Mouse (Mus musculus): ENCODE measurements around the gene 2810459M11Rik. TPM values are rescaled to one million over a fixed set of nuclear protein-coding genes. Genes with fewer than 3 reads are reported as not detected.

2810459M11Rik gene
- polyA plus RNA-seq, 1 experiment from 2014 or later: 9.2 TPM

DNA sequence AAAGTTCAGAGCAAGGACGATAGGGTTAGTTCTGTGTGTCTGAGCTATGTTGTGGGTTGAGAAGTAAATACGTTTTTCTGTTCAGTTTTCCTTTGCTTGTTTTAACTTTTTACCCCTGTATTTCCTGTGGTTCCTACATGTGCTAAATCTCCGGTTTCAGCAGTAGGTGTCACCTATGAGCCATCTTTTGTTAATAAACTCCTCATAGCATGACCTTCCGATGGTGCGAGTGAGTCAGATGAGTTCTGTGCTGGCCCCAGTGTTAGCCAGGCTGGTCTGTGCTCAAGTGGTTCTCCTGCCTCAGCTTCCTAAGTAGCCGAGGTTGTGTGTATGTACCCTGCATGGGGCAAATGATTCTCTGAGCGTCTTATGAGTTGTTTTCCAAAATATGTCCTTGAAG is 48.8 kb downstream of the 2810459M11Rik start:
- Histone ChIP-seq H3K9me3 (ENCODE audit: control insufficient read depth, low read length) (no peaks in the 10 kb centered on the region), H3K27me3 (replicated peaks; ENCODE audit: control insufficient read depth, insufficient read depth, low read length) (no peaks in the 10 kb centered on the region), H3K4me2 (ENCODE audit: low read length) (no peak overlapping the region), H3K4me3 (replicated peaks; ENCODE audit: low read length) (no peak overlapping the region), H3K27ac (ENCODE audit: low read length) (no peak overlapping the region), H3K36me3 (ENCODE audit: control insufficient read depth, insufficient read depth) (peaks cover 34% of the 10 kb centered on the region), H3K4me1 (replicated peaks; ENCODE audit: control insufficient read depth, insufficient read depth, low read length) (no peaks in the 10 kb centered on the region), H3K9ac (replicated peaks; ENCODE audit: low read depth, low read length) (no peak overlapping the region)
- ATAC-seq: no peak
- WGBS: 91% methylated on average over 7 of the region's 7 CpGs

DNA sequence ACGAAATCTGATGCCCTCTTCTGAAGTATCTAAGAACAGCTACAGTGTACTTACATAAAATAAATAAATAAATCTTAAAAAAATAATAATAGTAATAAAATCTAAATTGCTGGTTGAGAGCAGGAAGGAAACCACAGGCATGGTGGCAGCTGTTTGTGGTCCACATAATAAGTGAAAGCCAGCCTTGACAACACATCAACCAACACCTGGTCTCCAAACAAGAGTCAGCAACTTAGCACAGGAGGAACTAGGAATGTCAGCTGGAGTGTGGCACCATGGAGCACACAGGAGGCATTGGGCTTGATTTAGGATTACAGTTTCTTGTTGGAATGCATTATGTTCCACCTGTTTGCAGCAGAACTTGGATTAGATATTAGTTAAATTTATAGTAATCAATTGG is 59.4 kb downstream of the 2810459M11Rik start:
- Histone ChIP-seq H3K9ac (replicated peaks; ENCODE audit: low read depth, low read length) (no peak overlapping the region), H3K4me1 (replicated peaks; ENCODE audit: control insufficient read depth, insufficient read depth, low read length) (no peaks in the 10 kb centered on the region), H3K4me2 (ENCODE audit: low read length) (no peak overlapping the region), H3K27me3 (replicated peaks; ENCODE audit: control insufficient read depth, insufficient read depth, low read length) (no peaks in the 10 kb centered on the region), H3K36me3 (ENCODE audit: control insufficient read depth, insufficient read depth) (0 out of 2 replicates have a peak, but pooled peaks cover 2% of the 10 kb centered on the region), H3K9me3 (ENCODE audit: control insufficient read depth, low read length) (no peaks in the 10 kb centered on the region), H3K4me3 (replicated peaks; ENCODE audit: low read length) (no peak overlapping the region), H3K27ac (ENCODE audit: low read length) (no peak overlapping the region)
- 100% methylated on average over 1 of the region's 1 CpGs for WGBS
- ATAC-seq: no peak

Other genes starting within 250 kb of the 2810459M11Rik start
- 146 and 166 TPM in 2 replicates for gene Itm2c, start 151.6 kb upstream of the 2810459M11Rik start, polyA plus RNA-seq (2015; fragmentation: Nextera tagmentation; extraction: Ambion mirVana)
- 3.6 and 5.6 TPM in 2 replicates for gene 4933407L21Rik, start 117.4 kb upstream of the 2810459M11Rik start, polyA plus RNA-seq (2015; fragmentation: Nextera tagmentation; extraction: Ambion mirVana)
- gene Gpr55, start 84.9 kb upstream of the 2810459M11Rik start, polyA plus RNA-seq (2015; fragmentation: Nextera tagmentation; extraction: Ambion mirVana): 0.16 TPM in 1 of 2 replicates, not detected in the other
- 0.43 and 1.0 TPM in 2 replicates for gene Spata3, start 29.0 kb upstream of the 2810459M11Rik start, polyA plus RNA-seq (2015; fragmentation: Nextera tagmentation; extraction: Ambion mirVana)
- 191 and 196 TPM in 2 replicates for gene Psmd1, start 18.5 kb downstream of the 2810459M11Rik start, polyA plus RNA-seq (2015; fragmentation: Nextera tagmentation; extraction: Ambion mirVana)
- 0.17 and 0.35 TPM in 2 replicates for gene Htr2b, start 66.1 kb downstream of the 2810459M11Rik start, polyA plus RNA-seq (2015; fragmentation: Nextera tagmentation; extraction: Ambion mirVana)
- gene Gm21972, start 87.8 kb downstream of the 2810459M11Rik start, polyA plus RNA-seq (2015; fragmentation: Nextera tagmentation; extraction: Ambion mirVana): 0.50 TPM in 1 of 2 replicates, not detected in the other
- 32.5 and 36.5 TPM in 2 replicates for gene Armc9, start 108.9 kb downstream of the 2810459M11Rik start, polyA plus RNA-seq (2015; fragmentation: Nextera tagmentation; extraction: Ambion mirVana)

Measured in forebrain, embryonic 16.5 days (tissue).